Mouse (Mus musculus): ENCODE results near the gene Pla2g5.
"Not testable (repeated sequence)": the region's sequence is repeated elsewhere in the genome, so short reads cannot be mapped to it uniquely, and the experiment has no call there.

Gene Pla2g5

GRCm38 (mm10) chr4:138857576-138857975 lies 5.7 kb downstream of the Pla2g5 start:
- DNase-seq = no peak

GRCm38 (mm10) chr4:138856491-138856890 lies 6.8 kb downstream of the Pla2g5 start:
- DNase-seq = peak; percentile 51 to 65

- DNase-seq = no peak
Observed at GRCm38 (mm10) chr4:138855092-138855632, 8.1 kb downstream of the Pla2g5 start.

DNA sequence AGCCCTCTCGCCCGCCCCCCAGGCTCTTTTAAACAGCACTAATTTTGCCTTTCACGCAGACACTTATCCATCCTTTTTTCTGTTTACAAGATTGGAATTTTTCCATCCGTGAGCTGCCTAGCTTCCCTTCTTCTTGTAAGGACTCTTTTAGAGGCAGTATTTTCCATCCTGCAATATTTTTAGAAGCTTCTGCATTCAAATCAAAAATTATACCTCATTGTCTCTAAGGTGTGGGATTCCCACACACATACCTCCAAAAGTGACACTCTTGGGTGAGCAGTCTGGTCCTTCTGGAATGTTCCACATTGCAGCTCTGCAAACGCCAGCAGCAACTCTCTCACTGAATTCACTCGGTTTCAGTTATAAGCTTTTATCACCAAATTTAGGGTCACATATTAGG lies 10.3 kb downstream of the Pla2g5 start:
- no peak for DNase-seq

DNA sequence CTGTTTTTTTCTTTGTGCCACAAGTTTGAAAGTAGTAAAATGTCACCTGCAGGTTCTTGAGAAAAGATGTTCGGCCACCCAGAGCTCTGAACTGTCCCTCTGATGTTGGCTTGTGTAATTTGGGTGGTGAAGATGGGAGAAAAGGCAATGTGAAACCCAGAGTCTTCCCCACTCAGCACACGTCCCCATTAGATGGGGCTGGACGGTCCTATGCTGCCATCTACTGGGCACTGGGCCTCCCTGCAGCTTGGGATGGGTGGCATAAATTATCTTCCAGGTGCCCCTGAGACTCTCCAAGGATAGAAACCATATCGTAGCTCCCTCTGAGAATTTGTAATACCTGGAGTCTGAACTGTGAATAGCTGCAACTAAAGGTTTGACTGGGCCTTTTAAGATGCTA lies 11.8 kb downstream of the Pla2g5 start:
- peak; percentile 43 to 68 for DNase-seq

GRCm38 (mm10) chr4:138841386-138841785 lies 21.9 kb downstream of the Pla2g5 start:
- DNase-seq = peak in 1 of 2 experiments; percentile 17

DNA sequence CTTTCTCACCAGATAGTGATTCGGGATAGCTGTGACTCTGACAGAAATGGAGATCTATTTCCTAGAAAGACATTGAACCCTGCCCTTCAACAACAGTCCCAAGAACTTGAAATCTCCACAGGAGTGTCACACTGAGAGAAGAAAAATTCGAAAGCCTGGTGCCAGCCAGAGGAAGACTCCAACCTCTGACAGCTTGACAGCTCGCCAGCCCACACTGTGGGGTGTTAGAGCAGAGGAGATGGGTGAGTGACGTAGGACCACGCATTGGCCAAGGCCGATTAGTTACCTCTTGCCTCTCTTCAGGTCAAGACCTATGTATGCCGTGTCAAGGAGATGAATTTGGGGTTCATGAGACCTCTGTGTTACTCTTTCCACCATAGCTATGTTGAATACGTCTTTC lies 22.6 kb downstream of the Pla2g5 start:
- DNase-seq = no peak

- no peak for DNase-seq
Observed at GRCm38 (mm10) chr4:138839806-138840205, 23.5 kb downstream of the Pla2g5 start.

DNA sequence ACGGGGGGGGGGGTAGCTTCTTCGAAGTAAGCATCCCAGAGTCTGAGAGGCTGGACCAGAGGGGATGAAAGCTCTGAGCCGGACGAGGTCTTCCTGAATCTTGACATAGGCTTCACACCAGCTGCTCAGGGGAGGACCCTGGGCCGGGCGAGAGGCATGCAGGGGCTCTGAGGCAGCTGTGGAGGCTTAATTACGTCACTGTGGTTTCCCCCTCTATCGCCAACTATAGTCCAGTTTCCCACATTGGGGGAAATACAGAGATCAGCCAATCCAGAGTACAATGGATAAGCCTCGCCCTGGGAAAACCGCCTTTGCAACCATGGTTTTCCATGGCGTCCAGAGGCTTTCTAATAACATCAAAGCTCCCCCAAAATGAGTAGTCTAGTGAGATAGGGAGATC lies 36.1 kb downstream of the Pla2g5 start:
- no peak for DNase-seq

DNA sequence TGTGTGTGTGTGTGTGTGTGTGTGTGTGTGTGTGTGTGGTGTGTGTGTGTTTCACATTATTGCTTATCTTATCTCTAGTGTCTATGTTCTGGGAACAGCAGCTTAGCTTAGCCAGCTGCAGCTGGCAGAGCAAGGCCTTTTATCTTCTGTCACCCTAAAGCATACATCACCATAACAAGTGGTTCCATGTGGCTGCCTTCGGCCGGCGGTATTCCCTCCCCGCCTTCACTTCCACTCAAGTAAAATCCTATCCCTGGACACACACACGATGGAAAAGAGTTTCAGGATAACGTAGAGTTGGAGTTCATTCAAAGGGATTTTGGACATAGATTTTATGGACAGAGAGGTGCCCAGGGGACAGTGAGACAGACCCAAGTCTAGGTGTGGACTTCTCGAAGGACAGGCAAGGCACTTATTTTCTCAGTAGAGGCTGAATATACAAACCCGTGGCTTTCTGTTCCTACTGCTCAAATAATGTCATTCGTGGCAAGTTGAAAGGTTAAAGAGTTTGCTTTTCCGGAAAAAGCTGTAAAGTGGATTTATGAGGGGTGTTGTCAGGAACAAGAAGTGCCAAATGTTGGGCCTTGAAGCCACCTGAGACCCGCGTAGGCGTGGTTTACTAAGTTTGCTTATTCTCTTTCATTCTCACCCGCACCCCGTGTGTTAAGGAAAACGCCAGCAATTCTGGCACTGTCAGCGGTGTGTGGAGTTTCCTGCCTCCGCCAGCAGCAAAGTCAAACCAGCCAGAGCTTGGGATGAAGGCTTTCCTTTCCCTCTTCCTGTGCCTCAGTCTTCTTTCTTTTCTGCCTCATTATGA lies 37.3 kb downstream of the Pla2g5 start:
- no peak for DNase-seq

DNA sequence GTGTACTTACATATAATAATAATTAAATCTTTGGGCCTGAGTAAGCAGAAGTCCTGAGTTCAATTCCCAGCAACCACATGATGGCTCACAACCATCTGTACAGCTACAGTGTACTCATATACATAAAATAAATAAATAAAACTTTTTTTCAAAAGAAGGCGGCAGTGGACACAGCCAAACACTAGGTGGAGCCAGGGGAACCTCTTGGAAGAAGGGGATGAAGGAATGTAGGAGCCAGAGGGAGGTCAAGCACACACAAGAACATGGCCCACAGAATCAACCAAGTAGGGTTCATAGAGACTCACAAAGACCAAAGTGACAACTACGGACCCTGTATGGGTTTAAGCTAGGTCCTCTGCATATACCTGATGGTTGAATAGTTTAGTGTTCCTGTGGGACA lies 38.6 kb downstream of the Pla2g5 start:
- DNase-seq = peak in 1 of 2 experiments; percentile 29

- not testable (repeated sequence) for DNase-seq
Observed at GRCm38 (mm10) chr4:138824161-138824560, 39.1 kb downstream of the Pla2g5 start.

DNA sequence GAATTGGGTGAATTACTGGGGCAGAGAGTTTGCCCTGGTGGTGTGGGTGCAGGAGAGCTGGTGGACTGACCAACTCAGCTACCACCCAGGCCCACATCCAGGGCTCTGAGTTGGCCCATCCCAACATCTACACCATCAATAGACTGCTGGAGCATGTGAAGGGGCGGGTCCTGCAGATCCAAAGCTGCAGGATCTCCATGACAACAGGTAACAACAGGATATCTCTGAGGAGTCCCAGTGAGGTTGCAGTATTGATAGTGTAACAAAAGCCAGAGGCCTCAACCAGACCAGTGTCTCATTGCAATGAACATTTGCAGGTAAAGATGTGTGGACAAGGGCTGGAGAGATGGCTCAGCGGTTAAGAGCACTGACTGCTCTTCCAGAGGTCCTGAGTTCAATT lies 42.2 kb downstream of the Pla2g5 start:
- no peak for DNase-seq

- DNase-seq = peak; percentile 71 to 80
Observed at GRCm38 (mm10) chr4:138819101-138819500, 44.2 kb downstream of the Pla2g5 start.

DNA sequence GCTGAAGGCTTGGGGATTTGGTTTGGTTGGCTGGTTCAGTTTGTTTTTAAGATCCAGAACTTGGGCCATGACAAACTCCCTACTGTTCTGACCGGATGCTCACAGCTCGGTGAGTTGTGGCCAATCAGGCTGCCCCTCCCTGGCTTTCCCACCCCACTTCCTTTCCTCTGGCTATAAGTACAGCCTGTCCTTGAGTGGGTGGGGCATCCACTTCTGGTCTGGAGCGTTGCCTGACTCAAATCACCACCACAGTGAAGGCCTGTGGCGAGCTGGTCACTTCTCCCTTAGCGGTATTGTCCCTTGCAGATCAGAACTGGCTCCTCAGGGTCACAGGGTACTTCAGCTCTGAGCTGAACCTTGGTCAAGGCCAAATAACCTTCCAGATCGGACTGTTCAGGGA lies 45.5 kb downstream of the Pla2g5 start:
- peak in 1 of 2 experiments; percentile 23 for DNase-seq

DNA sequence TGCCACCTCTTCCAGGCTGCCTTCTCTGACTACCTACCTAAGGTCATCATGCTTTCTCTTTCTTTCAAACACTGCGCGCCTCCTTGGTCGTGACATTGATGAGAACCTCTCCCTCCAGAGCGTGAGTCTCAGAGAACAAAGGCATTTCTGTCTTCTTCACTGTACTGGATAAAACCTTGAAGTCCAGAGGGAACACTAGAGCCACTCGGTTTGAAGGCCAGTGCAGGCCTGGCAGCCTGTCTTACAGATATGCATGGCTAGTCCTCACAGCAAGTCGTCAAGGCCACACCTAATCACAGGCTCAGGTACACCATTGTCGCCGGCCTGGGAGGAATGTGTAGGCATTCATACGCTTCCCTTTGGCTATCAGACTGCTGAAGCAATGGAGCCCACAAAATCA lies 47.1 kb downstream of the Pla2g5 start:
- no peak for DNase-seq

GRCm38 (mm10) chr4:138806920-138807541 lies 56.3 kb downstream of the Pla2g5 start:
- DNase-seq = no peak

DNA sequence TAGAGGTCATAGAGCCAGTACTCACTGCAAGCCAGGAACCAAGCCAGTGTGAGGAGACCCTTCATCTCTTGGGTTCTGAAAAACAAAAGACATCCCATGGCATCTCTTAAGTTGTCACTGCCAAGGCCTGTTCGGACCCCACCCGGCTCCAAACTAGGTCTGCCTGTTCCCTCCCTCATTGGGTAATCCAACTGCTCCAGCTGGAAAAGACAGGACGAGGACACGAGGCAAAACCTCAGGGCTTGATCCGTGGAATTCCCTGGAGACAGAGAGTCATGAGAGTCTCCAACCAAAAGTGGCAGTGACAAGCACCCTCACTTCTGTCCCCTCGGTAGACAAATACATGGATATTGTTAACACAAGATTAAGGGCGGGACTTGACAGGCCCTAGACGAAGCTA lies 57.1 kb downstream of the Pla2g5 start:
- no peak for DNase-seq

GRCm38 (mm10) chr4:138805248-138805647 lies 58.0 kb downstream of the Pla2g5 start:
- DNase-seq = no peak

DNA sequence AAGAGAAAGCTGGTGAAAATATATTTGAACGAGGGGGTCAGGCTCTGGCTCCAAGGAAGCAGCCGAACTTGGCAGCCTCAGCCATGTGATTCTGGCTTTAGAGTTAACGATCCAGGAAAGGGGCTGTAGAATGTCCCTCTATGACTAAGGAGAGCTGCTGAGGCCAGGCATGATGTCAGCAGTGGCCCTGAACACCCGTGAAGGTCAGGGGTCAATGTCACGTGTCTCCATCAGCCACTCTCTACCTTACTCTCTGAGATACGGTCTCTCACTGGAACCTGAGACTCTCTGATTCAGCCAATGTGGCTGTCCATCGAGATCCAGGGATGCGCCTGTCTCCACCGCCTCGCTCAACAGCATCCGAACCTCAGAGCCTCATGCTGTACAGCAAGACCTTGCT lies 60.4 kb downstream of the Pla2g5 start:
- DNase-seq = no peak

DNA sequence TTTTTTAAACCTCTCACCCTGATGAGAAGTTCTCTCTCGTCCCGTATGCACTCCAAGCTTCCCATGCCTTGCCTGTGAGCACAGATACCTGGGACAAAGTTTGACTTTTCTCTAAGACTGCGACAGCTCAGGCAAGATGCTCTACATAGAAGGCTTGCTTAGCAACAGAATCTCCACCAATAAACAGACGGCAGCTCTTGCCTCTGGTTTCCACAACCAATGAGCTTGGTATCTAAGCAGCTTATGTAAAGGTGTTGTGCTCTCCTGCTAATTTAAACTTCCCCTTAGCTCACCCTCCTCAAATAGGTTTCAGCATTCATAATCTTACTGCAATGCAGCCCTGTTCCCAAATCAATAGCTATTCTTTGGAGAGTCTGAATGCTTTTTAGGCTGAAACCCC lies 61.7 kb downstream of the Pla2g5 start:
- DNase-seq = no peak

DNA sequence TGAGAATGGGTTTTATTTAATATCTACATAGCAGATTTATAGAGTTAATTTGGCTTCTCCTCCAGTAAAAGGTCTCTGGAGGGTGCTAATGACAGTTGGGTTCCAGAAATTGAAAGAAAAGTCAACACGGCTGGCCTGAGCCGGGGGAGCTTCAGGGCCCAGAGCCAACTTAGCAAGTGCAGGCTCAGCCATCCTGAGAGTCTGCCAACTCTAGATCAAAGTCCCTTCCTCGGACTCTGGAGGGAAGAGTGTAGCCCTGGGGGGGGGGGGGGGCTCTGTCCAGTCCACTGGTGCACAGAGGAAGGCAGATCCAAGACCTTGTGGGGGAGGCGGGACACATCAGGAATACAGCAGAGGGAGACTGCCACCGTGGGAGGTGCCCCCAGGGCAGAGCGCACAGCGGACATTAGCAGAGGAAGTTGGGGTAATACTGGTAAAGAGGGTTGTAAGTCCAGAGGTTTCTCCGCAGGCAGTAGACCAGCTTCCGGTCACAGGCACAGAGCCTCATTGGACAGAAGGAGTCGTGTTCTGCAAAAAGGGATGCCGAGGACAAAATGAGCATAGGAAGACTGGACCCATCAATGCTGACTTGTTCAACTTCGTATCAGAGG lies 63.0 kb downstream of the Pla2g5 start:
- DNase-seq = peak; percentile 74 to 81

GRCm38 (mm10) chr4:138797217-138797570 lies 66.1 kb downstream of the Pla2g5 start:
- DNase-seq = no peak
